Mouse (Mus musculus): Measurements from ENCODE around the gene Msl3.
"Not testable (repeated sequence)": the region's sequence is repeated elsewhere in the genome, so short reads cannot be mapped to it uniquely, and the experiment has no call there.

The Msl3 gene

GRCm38 (mm10) chrX:168673525-168674406 is at the start of gene Msl3:
Msl3 (minus strand) TSS chrX:168673898.
- peak; percentile 86 for DNase-seq (ENCODE audit: low spot score in 2 of 2)

DNA sequence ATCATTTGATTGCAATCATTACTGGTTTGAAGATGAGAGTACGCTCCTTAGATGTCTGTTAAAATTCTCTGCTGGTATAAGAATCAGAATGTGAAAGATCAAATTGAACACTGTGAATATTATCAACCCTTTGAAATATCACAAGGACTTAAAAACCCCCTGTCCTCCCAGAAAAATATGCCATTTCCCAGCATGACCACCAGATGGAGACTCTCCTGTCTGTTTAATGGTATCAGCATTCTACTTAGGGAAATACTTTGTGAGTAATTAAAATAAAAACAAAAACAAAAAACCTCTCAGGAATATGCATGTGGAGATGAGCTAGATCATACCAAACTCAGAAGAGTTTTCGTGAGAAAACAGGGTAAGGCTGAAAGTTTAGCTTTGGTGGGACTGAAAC is 44.3 kb upstream of the Msl3 start:
- peak; percentile 14 to 22 for DNase-seq (ENCODE audit: low spot score in 2 of 2)

- DNase-seq (ENCODE audit: low spot score in 2 of 2) = peak; percentile 29 to 51
These were observed 787 bp upstream of the Msl3 start for GRCm38 (mm10) chrX:168674407-168674962.

DNA sequence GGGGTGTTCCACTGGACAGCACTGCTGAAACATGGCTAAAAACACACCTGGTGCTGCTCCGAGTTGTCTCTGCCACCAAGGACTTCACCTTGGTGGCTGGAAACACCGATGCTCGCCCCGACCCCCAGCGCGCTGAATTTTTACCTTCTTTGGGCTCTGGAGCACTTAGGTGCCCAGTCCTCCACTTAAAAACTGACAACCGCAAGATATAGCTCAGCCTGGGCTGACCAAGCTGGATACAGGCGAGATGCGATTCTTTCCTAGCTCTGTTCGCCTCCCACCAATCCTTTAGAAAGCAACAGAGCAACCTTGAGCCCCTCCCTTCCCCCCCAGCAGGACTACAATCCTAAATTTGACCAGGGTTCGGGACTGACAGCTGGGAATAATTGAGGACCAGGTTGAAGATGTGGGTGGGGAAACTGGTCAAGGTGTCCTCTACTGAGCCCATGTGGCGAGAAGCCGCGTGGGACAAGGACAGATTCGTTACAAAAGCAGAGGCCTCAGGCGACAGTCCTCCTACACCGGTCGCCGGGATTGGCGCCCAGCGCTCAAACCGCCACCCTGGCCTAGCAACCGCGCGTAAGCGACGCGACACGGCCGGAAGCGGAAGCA is 679 bp downstream of the Msl3 start:
- peak; percentile 88 to 91 for DNase-seq (ENCODE audit: low spot score in 2 of 2)

- peak; percentile 50 to 77 for DNase-seq (ENCODE audit: low spot score in 2 of 2)
These were observed 1.3 kb downstream of the Msl3 start for GRCm38 (mm10) chrX:168672425-168672824.

- DNase-seq (ENCODE audit: low spot score in 2 of 2) = no peak
These were observed 9.6 kb downstream of the Msl3 start for GRCm38 (mm10) chrX:168663982-168664689.

DNA sequence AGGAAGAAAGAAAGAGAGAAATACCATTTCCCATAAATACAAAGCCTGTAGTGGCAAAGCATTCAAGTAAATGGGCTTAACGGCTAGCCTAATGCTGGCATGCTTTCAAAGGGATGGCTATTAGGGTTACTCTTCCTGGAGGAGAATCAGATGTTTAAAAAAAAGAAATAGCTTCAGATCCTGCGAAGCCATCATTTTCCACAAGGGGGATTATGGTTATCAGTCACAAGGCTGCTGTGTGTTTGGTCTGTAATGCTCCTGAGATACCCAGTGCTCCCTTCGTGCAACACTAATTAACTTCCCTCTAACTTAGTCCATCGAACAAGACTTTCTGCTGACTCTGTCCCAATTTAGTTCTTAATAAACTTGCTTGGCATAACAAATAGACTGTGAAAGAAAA is 13.5 kb downstream of the Msl3 start:
- DNase-seq (ENCODE audit: low spot score in 2 of 2) = no peak

GRCm38 (mm10) chrX:168659803-168660202 is 13.9 kb downstream of the Msl3 start:
- not testable (repeated sequence) for DNase-seq (ENCODE audit: low spot score in 2 of 2)

GRCm38 (mm10) chrX:168659275-168659674 is 14.4 kb downstream of the Msl3 start:
- no peak for DNase-seq (ENCODE audit: low spot score in 2 of 2)

DNA sequence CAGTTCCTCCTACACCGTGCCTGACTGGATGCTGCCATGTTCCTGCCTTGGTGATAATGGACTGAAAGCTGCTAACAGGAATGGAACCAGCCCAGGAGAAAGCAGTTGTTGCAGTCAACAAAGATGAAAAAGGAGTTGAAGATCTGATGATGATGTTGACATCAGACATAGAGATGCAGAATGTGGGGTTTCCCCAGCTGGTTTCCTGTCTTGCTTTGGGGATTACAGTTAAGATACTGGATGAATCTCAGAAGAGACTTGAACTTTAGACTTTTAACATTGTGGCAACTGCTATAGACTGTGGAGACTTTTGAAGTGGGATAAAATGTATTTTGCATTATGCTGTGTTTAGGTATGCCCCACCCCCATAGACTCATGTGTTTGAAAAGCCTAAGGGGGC is 15.9 kb downstream of the Msl3 start:
- DNase-seq (ENCODE audit: low spot score in 2 of 2) = no peak

GRCm38 (mm10) chrX:168649336-168649735 is 24.4 kb downstream of the Msl3 start:
- no peak for DNase-seq (ENCODE audit: low spot score in 2 of 2)

DNA sequence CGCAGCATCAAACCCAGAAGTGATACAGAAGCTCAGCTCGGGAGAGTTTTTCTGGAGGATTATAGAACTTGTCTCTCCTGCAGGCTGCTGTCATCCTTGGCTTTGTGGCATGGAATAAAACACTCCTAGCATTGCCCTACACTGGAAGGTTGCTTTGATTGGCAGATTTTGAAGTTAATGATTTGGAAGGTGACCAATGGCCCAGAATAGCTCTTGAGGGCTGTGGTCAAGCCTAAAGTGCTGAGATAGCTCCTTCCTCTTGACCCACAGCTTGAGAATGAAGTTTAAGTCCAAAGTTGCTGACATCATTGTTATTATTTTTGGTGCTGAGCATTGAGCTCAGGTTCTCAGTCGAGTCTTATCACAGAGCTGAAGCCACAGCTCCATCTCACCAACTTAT is 26.0 kb downstream of the Msl3 start:
- no peak for DNase-seq (ENCODE audit: low spot score in 2 of 2)

DNA sequence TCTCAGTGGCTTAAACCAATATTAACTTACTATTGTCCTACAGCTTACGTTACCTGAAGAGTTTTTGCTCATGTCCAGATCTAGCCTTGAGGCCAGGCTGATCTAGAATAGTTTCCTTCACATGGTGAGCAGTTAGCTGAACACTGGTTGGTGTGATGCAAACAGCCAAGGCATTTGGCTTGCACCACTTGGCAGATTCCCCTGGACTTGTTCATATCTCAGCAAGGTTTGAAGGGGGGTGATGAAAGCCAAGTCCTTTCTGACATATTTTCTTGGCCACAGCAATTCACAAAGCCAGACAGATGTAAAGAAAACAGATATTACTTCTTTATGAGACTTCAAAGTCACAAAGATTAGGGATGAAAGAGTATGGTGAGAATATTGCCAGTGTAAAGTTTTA is 30.2 kb downstream of the Msl3 start:
- no peak for DNase-seq (ENCODE audit: low spot score in 2 of 2)

DNA sequence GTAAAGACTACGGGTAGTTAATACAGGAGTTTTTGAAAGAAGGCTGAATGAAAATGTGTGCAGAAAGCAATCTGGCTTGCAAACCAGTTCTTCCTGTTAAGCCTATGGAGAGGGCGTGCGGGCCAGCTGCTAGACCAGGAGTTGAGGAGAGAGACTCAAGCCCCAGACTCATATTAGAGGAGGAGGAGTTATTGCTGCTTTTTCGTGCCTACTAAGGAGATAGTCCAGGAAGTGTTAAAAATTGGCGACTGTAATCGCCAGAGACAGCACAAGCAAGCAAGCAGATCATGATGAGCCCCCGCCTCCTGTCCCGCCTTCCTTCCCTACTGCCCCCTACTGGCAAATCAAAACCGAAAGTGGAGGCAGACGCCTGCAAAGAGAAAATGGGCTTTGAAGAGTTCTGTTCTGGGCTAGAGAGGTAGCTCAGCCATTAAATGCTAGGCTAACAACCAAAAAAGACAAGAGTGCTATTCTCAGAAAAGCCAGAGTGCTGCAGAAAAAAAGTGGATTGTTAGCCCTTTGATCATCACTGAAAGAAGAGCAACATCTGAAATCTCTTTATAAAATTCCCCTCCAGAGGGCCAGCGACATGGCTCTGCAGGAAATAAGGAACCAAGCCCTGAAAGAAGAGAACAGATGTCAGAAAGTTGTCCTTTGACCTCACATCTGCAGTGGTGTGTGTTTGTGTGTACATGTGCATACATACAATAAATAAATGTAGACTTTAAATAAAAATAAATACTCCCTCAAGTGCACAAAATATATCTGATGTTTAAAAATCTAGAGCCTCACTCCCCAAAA is 33.9 kb downstream of the Msl3 start:
- DNase-seq (ENCODE audit: low spot score in 2 of 2) = peak; percentile 43 to 67
